Mouse (Mus musculus) ES-E14 (cell line): Measurements from ENCODE around the gene Sorcs3. TPM values are rescaled to one million over a fixed set of nuclear protein-coding genes. Genes with fewer than 3 reads are reported as not detected.

Source experiments
- DNase-seq: peaks from one replicate; pipeline ENCODE4 v3.0.0-alpha.2; 2013; ENCODE audit warnings: low read depth, low spot score
- H3K27ac ChIP-seq: 2 replicates; pipeline ENCODE4 v1.5.1; 2012; ENCODE audit warnings: low read depth, mild to moderate bottlenecking, low read length, moderate library complexity, mixed read lengths; ENCODE audit not compliant: poor library complexity, insufficient read depth, severe bottlenecking
- H3K36me3 ChIP-seq: 2 replicates; pipeline ENCODE4 v1.6.1; 2012; ENCODE audit warnings: mild to moderate bottlenecking, low read length, moderate library complexity, mixed read lengths; ENCODE audit not compliant: control insufficient read depth, poor library complexity, insufficient read depth, severe bottlenecking
- H3K4me1 ChIP-seq, 2 experiments: fragments of 150-350 bp in 1 of 2; sonication (generic) in 1 of 2; 2 replicates each; pipeline ENCODE4 v1.6.1; 2012; ENCODE audit warnings: low read length in 2 of 2, mild to moderate bottlenecking in 1 of 2, mixed read lengths in 1 of 2; ENCODE audit not compliant: control insufficient read depth in 2 of 2, insufficient read depth in 2 of 2, poor library complexity in 1 of 2
- H3K4me3 ChIP-seq, 2 experiments: fragments of 150-350 bp in 1 of 2; sonication (generic) in 1 of 2; 2 replicates each; pipeline ENCODE4 v1.5.1; 2012; ENCODE audit warnings: low read length in 2 of 2, low read depth in 1 of 2, mild to moderate bottlenecking in 1 of 2, mixed read lengths in 1 of 2; ENCODE audit not compliant: insufficient read depth in 1 of 2, poor library complexity in 1 of 2, severe bottlenecking in 1 of 2
- H3K9ac ChIP-seq: 2 replicates; pipeline ENCODE4 v1.6.1; 2012; ENCODE audit warnings: low read depth, mild to moderate bottlenecking, low read length, mixed read lengths; ENCODE audit not compliant: poor library complexity, insufficient read depth, severe bottlenecking
- H3K9me3 ChIP-seq: fragments of 150-350 bp; sonication (generic); 2 replicates; pipeline ENCODE4 v1.6.1; 2012; ENCODE audit warnings: low read depth, mild to moderate bottlenecking, low read length; ENCODE audit not compliant: control insufficient read depth, insufficient read depth
- CHD2 ChIP-seq: IDR thresholded peaks from 2 replicates; pipeline ENCODE4 v1.6.1; 2014; ENCODE audit warnings: mild to moderate bottlenecking, low read depth, low read length, inconsistent platforms
- HCFC1 ChIP-seq: IDR thresholded peaks from 2 replicates; pipeline ENCODE4 v1.6.1; 2012; ENCODE audit warnings: low read length, inconsistent platforms, borderline replicate concordance; ENCODE audit not compliant: insufficient read depth
- MAFK ChIP-seq: IDR thresholded peaks from 2 replicates; pipeline ENCODE4 v1.6.1; 2014; ENCODE audit warnings: mild to moderate bottlenecking, low read depth, low read length, inconsistent platforms; ENCODE audit not compliant: insufficient read depth
- ZC3H11A ChIP-seq: IDR thresholded peaks from 2 replicates; pipeline ENCODE4 v1.6.1; 2012; ENCODE audit warnings: low read depth, mild to moderate bottlenecking, inconsistent platforms, low read length, borderline replicate concordance
- ZNF384 ChIP-seq: IDR thresholded peaks from 2 replicates; pipeline ENCODE4 v1.6.1; 2012; ENCODE audit warnings: low read depth, low read length, inconsistent platforms
- in situ Hi-C, 2 experiments: fragments of 600-800 bp; cut with MboI; formaldehyde crosslinking; loops; one replicate each; pipeline ENCODE4 v1.15.1; 2025; ENCODE audit warnings: low sequenced_read_pairs in 2 of 2, inconsistent platforms in 1 of 2; ENCODE audit not compliant: unreplicated experiment in 2 of 2
- total RNA-seq: library from RNA; depleted of rRNA; stranded (reverse); fragments of 300-350 nt; gene quantifications from 2 replicates; pipeline ENCODE4 v1.2.3, GENCODE M21; 2012

Sorcs3 gene
- total RNA-seq, 1 experiment = not detected

DNA sequence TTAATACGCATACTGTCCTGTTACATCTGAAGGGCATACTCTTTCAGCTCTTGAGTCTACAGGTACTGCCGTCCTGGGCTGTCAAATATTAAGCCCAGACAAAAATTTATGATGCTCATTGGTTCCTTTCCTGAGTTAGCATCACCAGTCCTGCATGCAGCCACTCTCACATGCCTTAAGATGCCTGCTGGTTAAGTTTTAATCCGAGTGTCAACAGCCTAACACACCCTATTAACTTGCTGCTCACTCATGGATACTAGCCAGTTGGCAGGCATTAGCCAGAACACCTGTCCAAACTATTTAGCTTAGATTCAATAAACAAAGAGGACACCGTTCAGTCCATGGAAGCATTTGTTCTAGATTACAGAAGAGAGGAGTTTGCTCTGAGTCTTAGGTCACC, 202.4 kb downstream of the Sorcs3 start:
- in situ Hi-C loops = no loop called here
- H3K27ac ChIP-seq = no peak overlapping the region

DNA sequence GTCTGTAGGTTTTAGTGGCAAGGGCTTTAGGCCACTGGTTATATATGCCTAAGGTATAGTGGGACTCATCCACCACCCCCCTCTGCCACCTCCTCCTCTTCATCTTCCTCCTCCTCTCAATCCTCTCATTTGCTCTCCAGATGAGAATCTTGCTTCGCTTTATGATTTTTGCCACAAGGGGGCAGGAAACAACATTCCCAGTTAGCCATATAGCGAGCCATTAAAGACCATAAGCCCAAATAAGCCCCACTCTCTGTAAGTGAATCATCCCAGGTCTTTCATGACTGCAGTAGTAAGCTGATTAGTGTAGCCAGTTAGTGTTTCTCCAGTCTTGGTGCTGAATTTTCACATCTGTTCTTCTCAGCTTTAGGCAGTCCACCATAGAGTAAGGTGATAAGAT, 205.5 kb downstream of the Sorcs3 start:
- Histone ChIP-seq H3K4me3 (no peak overlapping the region), H3K36me3 (no peaks in the 10 kb centered on the region), H3K9me3 (no peaks in the 10 kb centered on the region), H3K4me1 (no peaks in the 10 kb centered on the region), H3K9ac (no peak overlapping the region), H3K27ac (no peak overlapping the region)
- TF ChIP-seq CHD2 (no peak), ZC3H11A (no peak), MAFK (no peak), HCFC1 (no peak), ZNF384 (no peak)
- DNase-seq = no peak
- in situ Hi-C loops = no loop called here

More for the DNA sequence above, 202.4 kb downstream of the Sorcs3 start:
- no peaks in the 10 kb centered on the region for H3K9me3 ChIP-seq
- no peak for DNase-seq
- H3K36me3 ChIP-seq = no peaks in the 10 kb centered on the region
- no peaks in the 10 kb centered on the region for H3K4me1 ChIP-seq
- H3K4me3 ChIP-seq = no peak overlapping the region
- no peak overlapping the region for H3K9ac ChIP-seq
- TF ChIP-seq ZC3H11A (no peak), CHD2 (no peak), ZNF384 (no peak), HCFC1 (no peak), MAFK (no peak)

- H3K4me3 ChIP-seq = no peak overlapping the region
- peak; percentile 56 for DNase-seq
Observed at GRCm38 (mm10) chr19:48413836-48414235, 208.0 kb downstream of the Sorcs3 start.

DNA sequence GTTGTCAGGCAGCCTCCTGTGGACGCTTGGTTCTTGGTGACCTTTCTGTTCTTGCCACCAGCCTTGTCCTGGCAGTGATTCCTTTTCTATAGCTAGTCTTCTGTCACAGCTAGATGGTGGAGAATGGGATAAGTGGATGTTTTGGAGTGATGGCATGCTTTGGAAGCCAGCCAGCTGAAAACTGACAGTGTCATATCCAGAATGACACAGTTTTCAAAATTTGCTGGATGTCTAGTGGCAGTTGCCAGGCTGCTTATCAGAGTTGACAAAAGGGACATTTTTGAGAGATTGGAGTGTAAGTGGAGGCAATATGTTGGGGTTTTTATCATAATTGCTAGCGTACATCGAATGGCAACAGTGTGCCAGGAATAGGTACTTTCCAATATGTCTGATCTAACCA, 212.5 kb downstream of the Sorcs3 start:
- no peaks in the 10 kb centered on the region for H3K36me3 ChIP-seq
- in situ Hi-C loops = no loop called here
- TF ChIP-seq CHD2 (no peak), MAFK (no peak), ZC3H11A (no peak), HCFC1 (no peak), ZNF384 (no peak)

More at GRCm38 (mm10) chr19:48413836-48414235, 208.0 kb downstream of the Sorcs3 start:
- H3K9me3 ChIP-seq = no peaks in the 10 kb centered on the region
- TF ChIP-seq ZNF384 (no peak), CHD2 (no peak), ZC3H11A (peak; percentile 5; the same call in 1 of the 2 replicates)
- H3K4me1 ChIP-seq = no peaks in the 10 kb centered on the region
- no peak overlapping the region for H3K27ac ChIP-seq
- H3K36me3 ChIP-seq = no peaks in the 10 kb centered on the region
- in situ Hi-C loops = no loop called here
- H3K9ac ChIP-seq = no peak overlapping the region

DNA sequence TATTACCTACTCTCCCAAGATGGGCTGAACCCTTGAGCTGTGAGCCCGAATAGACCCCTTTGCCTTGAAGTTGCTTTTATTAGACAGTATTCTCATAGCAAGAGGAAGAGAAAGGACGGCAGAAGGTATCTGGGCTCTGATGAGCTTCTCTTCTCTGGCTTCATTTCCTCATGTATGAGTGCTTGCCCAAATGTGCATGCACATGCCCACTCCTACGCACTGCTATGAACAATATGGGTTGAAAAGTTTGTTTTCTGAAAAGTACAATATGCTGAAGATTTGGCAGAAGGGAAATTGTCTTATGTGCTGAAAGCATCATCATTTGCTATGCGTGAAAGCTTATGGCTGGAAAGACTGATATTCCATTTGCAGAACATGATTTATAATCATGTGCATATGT, 223.4 kb downstream of the Sorcs3 start:
- Histone ChIP-seq H3K4me3 (no peak overlapping the region), H3K27ac (no peak overlapping the region), H3K4me1 (no peaks in the 10 kb centered on the region), H3K9me3 (no peaks in the 10 kb centered on the region), H3K9ac (no peak overlapping the region), H3K36me3 (no peaks in the 10 kb centered on the region)
- in situ Hi-C loops = no loop called here
- TF ChIP-seq CHD2 = no peak
- no peak for TF ChIP-seq ZNF384
- no peak for TF ChIP-seq ZC3H11A
- TF ChIP-seq HCFC1 = no peak
- no peak for TF ChIP-seq MAFK
- DNase-seq = no peak

More for the DNA sequence above, 212.5 kb downstream of the Sorcs3 start:
- no peak overlapping the region for H3K4me3 ChIP-seq
- no peak overlapping the region for H3K9ac ChIP-seq
- H3K9me3 ChIP-seq = no peaks in the 10 kb centered on the region
- no peaks in the 10 kb centered on the region for H3K4me1 ChIP-seq
- H3K27ac ChIP-seq = no peak overlapping the region
- no peak for DNase-seq
